Mouse (Mus musculus): Measurements from ENCODE around the gene Gm11146.

GRCm38 (mm10) chr16:77636497-77636896, 34.6 kb upstream of the Gm11146 start:
- TF ChIP-seq EP300 (IDR thresholded peaks at IDR 0.05; ENCODE audit: low read depth in 1 of 2, low read length in 2 of 2) (no peak), MYC (IDR thresholded peaks at IDR 0.05; ENCODE audit: low read depth, low read length) (no peak), USF1 (IDR thresholded peaks at IDR 0.05; ENCODE audit: low read depth, low read length) (no peak), ZC3H11A (IDR thresholded peaks at IDR 0.05; ENCODE audit: low read depth, low read length) (no peak), CTCF (IDR thresholded peaks at IDR 0.05 in 2 of 3, conservative IDR thresholded peaks at IDR 0.05 in 1 of 3; ENCODE audit: control insufficient read depth in 1 of 3, insufficient read depth in 1 of 3, low read depth in 2 of 3, low read length in 3 of 3, poor library complexity in 1 of 3, severe bottlenecking in 1 of 3) (no peak), KAT2A (conservative IDR thresholded peaks at IDR 0.05; ENCODE audit: low read depth, low read length) (no peak), ZNF384 (IDR thresholded peaks at IDR 0.05; ENCODE audit: low read depth, low read length) (no peak), MAFK (IDR thresholded peaks at IDR 0.05; ENCODE audit: borderline replicate concordance, low read depth, low read length) (no peak), SMC3 (IDR thresholded peaks at IDR 0.05; ENCODE audit: low read depth, low read length) (no peak), RCOR1 (IDR thresholded peaks at IDR 0.05; ENCODE audit: low read depth, low read length) (no peak), HCFC1 (IDR thresholded peaks at IDR 0.05; ENCODE audit: low read depth, low read length) (no peak)

Data from MEL (cell line).